Mouse (Mus musculus): ENCODE results near the gene Ano1. TPM values are rescaled to one million over a fixed set of nuclear protein-coding genes. Genes with fewer than 3 reads are reported as not detected.

Ano1 gene
- polyA plus RNA-seq, 1 experiment from 2014 or later: 28.7 TPM

GRCm38 (mm10) chr7:144656261-144656967, 95.4 kb downstream of the Ano1 start:
- 0 out of 2 replicates have a peak overlapping the region, but pooled peaks have one; percentile 20 for H3K27ac ChIP-seq (replicated peaks)
- no peak for ATAC-seq (ENCODE audit: low FRiP score, low read depth)
- peaks cover 8% of the 10 kb centered on the region for H3K27me3 ChIP-seq
- no peaks in the 10 kb centered on the region for H3K9me3 ChIP-seq
- peaks cover 9% of the 10 kb centered on the region; the same call in 1 of the 2 replicates for H3K36me3 ChIP-seq
- no peak overlapping the region for H3K9ac ChIP-seq (replicated peaks)
- peaks cover 30% of the 10 kb centered on the region for H3K4me1 ChIP-seq
- H3K4me3 ChIP-seq: no peak overlapping the region
- WGBS: 86% methylated on average over 9 of the region's 9 CpGs
- H3K4me2 ChIP-seq (replicated peaks): no peak overlapping the region

DNA sequence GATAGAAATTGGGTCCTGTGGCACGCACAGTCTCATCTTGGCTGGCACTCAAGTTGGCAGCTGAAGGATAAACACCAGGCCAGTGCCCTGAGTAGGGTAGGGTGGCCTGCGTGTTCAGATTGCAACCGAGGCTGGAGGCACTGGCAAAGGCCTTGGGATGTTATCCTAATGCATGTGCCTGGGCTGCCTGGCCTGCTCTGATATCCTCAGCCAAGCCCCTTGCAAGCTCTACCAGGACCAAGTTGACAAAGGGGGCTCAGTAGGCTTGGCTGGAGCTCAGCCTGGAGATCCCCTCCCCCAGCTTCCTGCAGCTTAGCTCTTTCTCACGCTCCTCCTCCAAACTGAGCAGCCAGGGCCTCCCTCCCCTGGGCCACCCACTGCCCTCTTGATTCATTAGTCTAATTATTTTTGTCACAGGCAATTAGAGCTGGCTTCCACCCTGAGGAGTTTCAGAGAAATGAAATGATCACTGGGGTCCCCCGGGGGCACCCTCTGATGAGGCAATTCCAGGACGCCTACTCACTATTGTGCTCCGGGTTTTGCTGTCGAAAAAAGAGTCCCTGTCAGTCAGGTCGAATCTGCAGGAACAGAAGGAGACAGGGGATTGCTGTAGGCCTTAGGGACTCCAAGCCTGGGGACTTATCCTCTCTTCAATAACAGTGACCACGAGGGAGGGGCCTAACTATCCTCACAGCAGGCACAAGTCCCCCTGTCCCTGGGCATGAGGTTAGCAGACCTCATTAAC, 97.9 kb downstream of the Ano1 start:
- Histone ChIP-seq H3K27me3 (peaks cover 13% of the 10 kb centered on the region), H3K36me3 (peaks cover 9% of the 10 kb centered on the region; the same call in 1 of the 2 replicates), H3K9ac (replicated peaks) (no peak overlapping the region), H3K4me1 (peaks cover 30% of the 10 kb centered on the region), H3K4me3 (no peak overlapping the region), H3K9me3 (no peaks in the 10 kb centered on the region), H3K27ac (replicated peaks) (peak overlapping the region; percentile 83), H3K4me2 (replicated peaks) (no peak overlapping the region)
- WGBS: 8% methylated on average over 10 of the region's 10 CpGs
- ATAC-seq (ENCODE audit: low FRiP score, low read depth): peak; percentile 92

GRCm38 (mm10) chr7:144647547-144647946, 104.2 kb downstream of the Ano1 start:
- Histone ChIP-seq H3K4me2 (replicated peaks) (no peak overlapping the region), H3K9me3 (no peaks in the 10 kb centered on the region), H3K27me3 (peaks cover 11% of the 10 kb centered on the region; the same call in 1 of the 2 replicates), H3K36me3 (peaks cover 10% of the 10 kb centered on the region; the same call in 1 of the 2 replicates), H3K27ac (replicated peaks) (no peak overlapping the region), H3K4me3 (no peak overlapping the region), H3K9ac (replicated peaks) (no peak overlapping the region), H3K4me1 (no peaks in the 10 kb centered on the region)
- WGBS: 80% methylated on average over 5 of the region's 5 CpGs
- no peak for ATAC-seq (ENCODE audit: low FRiP score, low read depth)

- no peak overlapping the region for H3K4me2 ChIP-seq (replicated peaks)
- H3K27me3 ChIP-seq: peaks cover 23% of the 10 kb centered on the region
- no peaks in the 10 kb centered on the region for H3K9me3 ChIP-seq
- no peak overlapping the region for H3K9ac ChIP-seq (replicated peaks)
- H3K4me3 ChIP-seq: no peak overlapping the region
- H3K36me3 ChIP-seq: peaks cover 10% of the 10 kb centered on the region; the same call in 1 of the 2 replicates
- no peak for ATAC-seq (ENCODE audit: low FRiP score, low read depth)
- H3K27ac ChIP-seq (replicated peaks): 0 out of 2 replicates have a peak overlapping the region, but pooled peaks have one; percentile 6
- 75% methylated on average over 1 of the region's 1 CpGs for WGBS
- 0 out of 2 replicates have a peak, but pooled peaks cover 14% of the 10 kb centered on the region for H3K4me1 ChIP-seq
Measured at GRCm38 (mm10) chr7:144640817-144641216, 111.0 kb downstream of the Ano1 start.

DNA sequence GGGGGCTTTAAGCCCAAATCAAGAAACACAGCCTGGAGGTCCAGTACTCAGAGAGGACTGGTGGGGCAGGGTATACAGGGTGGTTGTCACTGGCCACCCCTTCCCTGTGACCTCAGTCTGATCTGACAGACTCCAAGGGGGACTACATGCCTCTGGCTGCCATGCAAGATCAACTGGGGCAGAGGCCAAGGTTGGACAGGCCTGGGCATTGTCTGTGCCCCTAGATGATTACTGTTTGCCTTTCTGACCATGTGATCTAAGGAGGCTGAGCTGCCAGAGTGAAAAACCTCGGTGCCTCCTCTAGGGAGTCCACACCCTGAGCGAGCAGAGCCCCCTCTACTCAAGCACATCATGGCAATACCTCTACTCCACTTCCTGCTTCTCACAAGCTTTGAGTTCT, 115.8 kb downstream of the Ano1 start:
- peaks cover 9% of the 10 kb centered on the region; the same call in 1 of the 2 replicates for H3K36me3 ChIP-seq
- H3K9ac ChIP-seq (replicated peaks): no peak overlapping the region
- no peak for ATAC-seq (ENCODE audit: low FRiP score, low read depth)
- H3K27me3 ChIP-seq: peaks cover 62% of the 10 kb centered on the region
- WGBS: 63% methylated on average over 2 of the region's 2 CpGs
- H3K27ac ChIP-seq (replicated peaks): no peak overlapping the region
- no peaks in the 10 kb centered on the region for H3K9me3 ChIP-seq
- no peak overlapping the region for H3K4me2 ChIP-seq (replicated peaks)
- H3K4me3 ChIP-seq: no peak overlapping the region
- H3K4me1 ChIP-seq: 0 out of 2 replicates have a peak, but pooled peaks cover 13% of the 10 kb centered on the region

DNA sequence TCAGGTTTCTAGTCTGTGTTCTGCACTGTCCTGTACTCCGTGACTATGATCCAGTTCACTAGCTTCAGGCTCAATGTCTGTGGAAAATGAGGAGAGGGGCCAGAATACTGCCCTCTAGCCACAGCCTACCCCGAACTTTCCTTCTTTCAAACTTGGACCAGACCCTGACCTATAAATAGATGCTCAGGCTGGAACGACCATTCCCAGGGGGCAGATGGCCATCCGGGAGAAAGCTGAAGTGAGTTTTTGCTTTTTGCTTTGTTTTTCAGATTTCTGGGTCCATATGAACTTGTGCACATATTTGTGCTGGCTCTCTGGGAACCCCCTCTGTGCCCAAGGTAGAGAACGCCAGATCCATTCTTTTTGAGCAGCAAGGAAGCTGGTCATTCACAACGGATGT, 116.9 kb downstream of the Ano1 start:
- H3K27me3 ChIP-seq: peaks cover 71% of the 10 kb centered on the region
- no peak overlapping the region for H3K27ac ChIP-seq (replicated peaks)
- H3K4me3 ChIP-seq: no peak overlapping the region
- H3K9ac ChIP-seq (replicated peaks): no peak overlapping the region
- H3K4me1 ChIP-seq: peaks cover 11% of the 10 kb centered on the region
- no peak overlapping the region for H3K4me2 ChIP-seq (replicated peaks)
- no peaks in the 10 kb centered on the region for H3K9me3 ChIP-seq
- 86% methylated on average over 6 of the region's 6 CpGs for WGBS
- peaks cover 9% of the 10 kb centered on the region; the same call in 1 of the 2 replicates for H3K36me3 ChIP-seq
- no peak for ATAC-seq (ENCODE audit: low FRiP score, low read depth)

- H3K27me3 ChIP-seq: peaks cover 74% of the 10 kb centered on the region
- peaks cover 15% of the 10 kb centered on the region for H3K4me1 ChIP-seq
- peaks cover 9% of the 10 kb centered on the region; the same call in 1 of the 2 replicates for H3K36me3 ChIP-seq
- 88% methylated on average over 3 of the region's 3 CpGs for whole genome bisulfite sequencing
- no peak for ATAC-seq (ENCODE audit: low FRiP score, low read depth)
- H3K9me3 ChIP-seq: no peaks in the 10 kb centered on the region
- H3K4me2 ChIP-seq (replicated peaks): no peak overlapping the region
- H3K4me3 ChIP-seq: no peak overlapping the region
- no peak overlapping the region for H3K27ac ChIP-seq (replicated peaks)
- H3K9ac ChIP-seq (replicated peaks): no peak overlapping the region
Measured at GRCm38 (mm10) chr7:144634450-144634849, 117.3 kb downstream of the Ano1 start.

GRCm38 (mm10) chr7:144632321-144632720, 119.5 kb downstream of the Ano1 start:
- H3K4me3 ChIP-seq: no peak overlapping the region
- H3K36me3 ChIP-seq: peaks cover 9% of the 10 kb centered on the region; the same call in 1 of the 2 replicates
- no peak overlapping the region for H3K27ac ChIP-seq (replicated peaks)
- no peak overlapping the region for H3K4me2 ChIP-seq (replicated peaks)
- peaks cover 37% of the 10 kb centered on the region for H3K4me1 ChIP-seq
- H3K9me3 ChIP-seq: no peaks in the 10 kb centered on the region
- ATAC-seq (ENCODE audit: low FRiP score, low read depth): no peak
- peaks cover 70% of the 10 kb centered on the region for H3K27me3 ChIP-seq
- no peak overlapping the region for H3K9ac ChIP-seq (replicated peaks)

- 92% methylated on average over 3 of the region's 3 CpGs for WGBS
- peaks cover 41% of the 10 kb centered on the region for H3K4me1 ChIP-seq
- H3K27me3 ChIP-seq: peaks cover 75% of the 10 kb centered on the region
- ATAC-seq (ENCODE audit: low FRiP score, low read depth): no peak
- no peak overlapping the region for H3K4me2 ChIP-seq (replicated peaks)
- H3K4me3 ChIP-seq: no peak overlapping the region
- H3K27ac ChIP-seq (replicated peaks): 0 out of 2 replicates have a peak overlapping the region, but pooled peaks have one; percentile 30
- H3K9ac ChIP-seq (replicated peaks): no peak overlapping the region
- H3K9me3 ChIP-seq: no peaks in the 10 kb centered on the region
- H3K36me3 ChIP-seq: peaks cover 9% of the 10 kb centered on the region; the same call in 1 of the 2 replicates
Measured at GRCm38 (mm10) chr7:144630622-144631021, 121.2 kb downstream of the Ano1 start.

GRCm38 (mm10) chr7:144628334-144628915, 123.3 kb downstream of the Ano1 start:
- Histone ChIP-seq H3K4me2 (replicated peaks) (peak overlapping the region; percentile 9; the same call in 1 of the 2 replicates), H3K27ac (replicated peaks) (peak overlapping the region; percentile 91), H3K4me1 (peaks cover 45% of the 10 kb centered on the region), H3K9ac (replicated peaks) (no peak overlapping the region), H3K36me3 (peaks cover 6% of the 10 kb centered on the region; the same call in 1 of the 2 replicates), H3K27me3 (peaks cover 76% of the 10 kb centered on the region), H3K4me3 (no peak overlapping the region), H3K9me3 (no peaks in the 10 kb centered on the region)
- ATAC-seq (ENCODE audit: low FRiP score, low read depth): peak; percentile 86
- WGBS: 1% methylated on average over 3 of the region's 3 CpGs

DNA sequence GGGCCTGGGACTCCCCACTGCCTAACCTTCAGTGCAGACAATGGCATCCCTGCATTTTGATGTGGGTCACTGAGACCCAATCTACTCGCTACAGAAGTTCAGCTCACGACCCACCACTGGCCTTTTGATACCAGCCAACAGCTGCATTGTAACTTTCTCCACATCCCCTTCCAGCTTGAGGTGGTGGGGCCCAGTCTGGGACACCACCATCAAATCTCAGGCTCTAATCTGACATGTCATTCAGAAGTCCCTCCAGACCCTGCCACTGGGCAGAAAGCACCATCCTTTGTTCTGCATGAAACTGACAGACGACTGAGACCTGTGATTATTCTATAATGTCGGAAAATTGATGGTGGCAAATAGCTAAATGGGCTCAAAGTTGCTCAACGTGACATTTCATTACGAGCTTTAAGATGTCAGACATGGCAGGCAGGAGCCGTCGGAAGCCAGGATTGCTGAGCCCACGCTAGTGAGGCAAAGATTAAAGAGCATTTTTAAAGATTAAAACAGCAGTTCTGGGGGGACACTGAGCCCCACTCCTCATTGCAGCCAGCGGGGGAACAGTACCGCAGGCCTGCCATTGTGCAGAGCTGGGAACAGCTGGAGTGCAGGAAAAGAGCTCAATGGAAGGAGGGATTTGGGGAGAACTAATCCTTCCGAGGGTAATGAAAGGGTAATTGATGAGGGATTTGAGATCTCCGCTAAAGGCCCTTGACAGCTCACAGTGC, 124.0 kb downstream of the Ano1 start:
- Histone ChIP-seq H3K27me3 (peaks cover 76% of the 10 kb centered on the region), H3K36me3 (peaks cover 1% of the 10 kb centered on the region; the same call in 1 of the 2 replicates), H3K4me2 (replicated peaks) (peak overlapping the region; percentile 14; the same call in 1 of the 2 replicates), H3K4me3 (no peak overlapping the region), H3K9me3 (no peaks in the 10 kb centered on the region), H3K4me1 (peaks cover 45% of the 10 kb centered on the region), H3K9ac (replicated peaks) (no peak overlapping the region), H3K27ac (replicated peaks) (peak overlapping the region; percentile 91)
- 8% methylated on average over 13 of the region's 13 CpGs for WGBS
- peak; percentile 86 for ATAC-seq (ENCODE audit: low FRiP score, low read depth)

Data from midbrain, embryonic 12.5 days (tissue).